Mouse (Mus musculus): Measurements from ENCODE around the gene Spint2.

Spint2 gene

DNA sequence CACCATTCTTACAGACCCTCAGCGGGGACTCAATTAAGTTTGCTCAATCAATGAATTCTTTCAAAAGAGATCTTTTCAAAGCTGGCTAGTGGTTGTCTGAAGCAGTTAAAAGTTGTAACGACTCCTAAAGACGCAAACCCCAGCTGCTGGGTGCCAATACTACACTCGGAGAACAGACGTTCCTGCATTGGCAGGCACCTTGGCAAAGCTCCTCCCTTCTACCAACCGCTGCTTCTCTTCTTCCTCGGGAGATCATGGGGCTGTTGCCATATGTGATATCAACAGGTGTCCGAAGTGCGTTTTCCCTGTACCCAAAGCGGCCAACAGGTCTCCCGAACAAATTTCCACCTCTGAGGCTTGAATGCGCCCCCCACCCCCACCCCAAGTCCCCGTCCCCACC lies 911 bp downstream of the Spint2 start:
- no peak for DNase-seq (ENCODE audit: low spot score in 2 of 2)

DNA sequence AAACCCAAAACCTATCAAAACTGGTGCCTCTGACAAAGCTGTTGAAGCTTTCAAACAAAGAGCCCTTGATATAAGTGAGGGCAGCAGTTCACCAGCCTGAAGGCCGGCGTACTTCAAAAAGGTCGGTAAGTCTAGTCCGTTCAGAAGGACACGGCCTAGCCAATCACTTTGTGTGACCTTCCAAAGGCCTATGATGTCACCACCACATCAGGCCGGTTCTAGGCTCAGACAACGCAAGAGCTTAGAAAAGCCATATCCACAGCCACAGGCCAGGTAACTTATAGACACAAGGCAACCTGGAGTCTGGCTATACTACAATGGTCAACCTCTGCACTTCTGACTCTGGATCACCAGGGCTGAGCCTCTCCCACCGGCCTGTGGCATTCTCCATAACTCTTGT lies 1.8 kb downstream of the Spint2 start:
- DNase-seq (ENCODE audit: low spot score in 2 of 2), result no peak

DNA sequence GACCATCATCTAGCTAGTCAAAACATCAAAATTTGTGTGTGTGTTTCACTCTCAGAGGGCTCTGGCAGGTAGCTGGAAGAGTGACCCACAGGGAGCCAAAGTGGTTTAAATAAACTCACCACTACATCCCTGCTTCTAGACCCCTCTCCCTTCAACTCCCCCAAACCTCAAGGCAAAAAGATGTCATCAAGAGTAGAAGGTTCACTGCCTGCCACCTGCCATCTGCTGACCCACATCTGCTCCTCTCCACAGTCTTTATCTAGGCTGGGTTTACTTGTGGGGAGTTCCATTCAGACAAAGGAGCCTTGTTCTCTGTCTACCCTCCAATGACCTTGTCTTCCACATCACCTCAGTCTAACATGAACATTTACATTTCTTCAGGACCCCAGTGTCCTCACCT lies 2.5 kb downstream of the Spint2 start:
- no peak for DNase-seq (ENCODE audit: low spot score in 2 of 2)

DNA sequence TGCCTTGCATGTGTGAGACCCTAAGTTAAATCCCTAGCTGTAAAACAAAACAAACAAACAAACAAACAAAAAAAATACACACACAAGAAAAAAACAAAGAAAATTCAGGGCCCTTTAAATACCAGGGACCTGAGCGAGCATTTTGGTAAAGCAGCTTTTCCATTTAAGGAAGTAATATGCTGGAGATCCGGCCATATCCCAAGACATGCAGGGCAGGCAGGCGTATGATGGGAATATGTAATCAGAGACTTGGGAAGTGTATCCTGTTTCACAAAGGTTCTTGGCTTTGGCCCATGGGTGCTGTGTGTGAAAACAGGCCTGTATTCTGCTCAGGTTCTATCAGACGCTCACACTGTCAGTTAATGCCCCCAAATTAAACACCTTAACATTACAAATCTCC lies 4.2 kb downstream of the Spint2 start:
- no peak for DNase-seq (ENCODE audit: low spot score in 2 of 2)

DNA sequence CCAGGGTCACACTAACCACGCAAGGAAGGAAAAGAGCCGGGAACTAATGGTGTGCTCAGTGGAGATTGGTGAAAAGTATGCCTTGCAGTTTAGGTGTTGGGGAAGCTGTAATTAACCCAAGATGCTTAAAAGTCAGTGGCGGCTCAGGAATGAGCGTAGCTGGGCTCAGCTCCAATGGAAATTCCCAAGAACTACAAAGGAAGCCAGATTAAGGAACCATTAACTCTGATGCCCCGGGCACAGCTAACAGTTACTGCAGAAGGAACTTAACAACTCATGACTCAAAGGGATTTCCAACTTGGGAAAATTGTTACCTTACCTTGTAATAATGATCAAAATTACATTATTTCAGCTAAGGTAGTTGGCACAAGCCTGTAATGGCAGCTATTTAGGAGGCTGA lies 5.0 kb downstream of the Spint2 start:
- DNase-seq (ENCODE audit: low spot score in 2 of 2), result no peak

DNA sequence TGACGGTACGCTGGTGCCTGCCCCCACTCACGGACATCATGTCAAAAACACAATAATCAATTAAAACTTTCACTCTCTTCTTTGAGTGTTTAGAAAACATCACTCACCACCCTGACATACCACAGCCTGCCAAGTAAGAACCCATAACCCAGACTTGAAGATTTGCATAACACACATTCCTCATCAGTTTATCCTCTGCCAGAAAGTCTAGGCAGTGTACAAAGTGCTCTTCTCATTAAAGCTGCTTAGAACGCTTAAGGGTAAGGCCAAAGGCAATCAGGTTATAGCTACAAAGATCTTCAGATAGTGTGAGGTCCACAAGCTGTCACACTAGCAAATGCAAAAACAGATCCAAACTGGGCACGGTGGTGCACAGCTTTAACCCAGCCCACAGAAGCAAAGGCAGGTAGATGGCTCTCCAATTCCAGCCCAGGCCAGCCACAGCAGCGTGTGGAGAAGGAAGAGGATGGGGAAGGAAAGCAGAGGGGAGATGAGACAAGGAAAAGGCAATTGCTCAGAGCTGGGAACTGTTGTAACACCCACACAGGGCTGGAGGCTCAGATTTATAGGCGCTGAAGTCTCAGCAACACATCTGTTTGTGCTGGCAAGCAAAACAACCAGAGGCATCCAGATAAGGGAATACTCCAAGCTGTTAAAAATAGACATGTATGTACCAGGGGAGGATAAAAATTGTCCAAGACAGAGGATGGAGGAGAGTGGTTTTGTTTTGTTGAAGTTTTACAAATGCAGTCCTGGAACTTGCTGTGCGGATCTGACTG lies 9.8 kb downstream of the Spint2 start:
- DNase-seq (ENCODE audit: low spot score in 2 of 2), result no peak

DNA sequence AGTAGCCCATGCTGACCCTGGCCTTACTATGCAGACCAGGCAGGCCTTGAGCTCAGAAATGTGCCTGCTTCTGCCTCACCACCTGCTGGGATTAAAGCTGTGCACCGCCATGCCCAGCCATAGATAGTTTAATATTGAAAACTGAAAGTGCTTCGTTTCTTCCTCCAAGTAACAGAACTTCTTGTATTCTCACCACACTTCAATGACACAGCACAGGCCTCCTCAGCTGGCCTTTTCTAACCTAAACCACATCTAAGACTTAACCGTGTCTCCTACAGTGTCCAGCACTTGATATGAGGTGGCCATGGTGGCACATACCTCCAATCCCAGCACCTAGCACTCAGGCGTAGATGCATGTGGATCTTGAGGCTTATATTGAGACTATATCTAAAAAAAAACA lies 11.3 kb downstream of the Spint2 start:
- no peak for DNase-seq (ENCODE audit: low spot score in 2 of 2)

DNA sequence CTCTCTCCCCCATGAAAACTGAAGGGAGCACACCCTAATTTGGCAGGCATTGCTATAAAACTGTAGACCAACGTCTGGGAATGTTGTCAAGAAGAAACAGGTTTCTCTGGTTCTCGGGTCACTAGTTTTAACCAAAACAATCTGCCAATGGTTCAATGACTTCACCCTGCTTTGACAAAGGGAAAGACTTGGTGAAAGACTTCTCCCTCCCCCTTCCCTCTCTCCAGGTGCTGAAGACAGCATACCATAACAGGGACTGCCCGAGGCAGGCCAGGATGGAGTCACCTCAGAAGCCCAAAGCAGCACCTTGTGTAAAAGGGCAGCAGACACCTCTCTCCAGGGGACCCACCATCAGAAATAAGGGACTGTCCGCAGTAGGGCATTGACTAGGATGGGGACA lies 14.8 kb downstream of the Spint2 start:
- DNase-seq (ENCODE audit: low spot score in 2 of 2), result no peak

DNA sequence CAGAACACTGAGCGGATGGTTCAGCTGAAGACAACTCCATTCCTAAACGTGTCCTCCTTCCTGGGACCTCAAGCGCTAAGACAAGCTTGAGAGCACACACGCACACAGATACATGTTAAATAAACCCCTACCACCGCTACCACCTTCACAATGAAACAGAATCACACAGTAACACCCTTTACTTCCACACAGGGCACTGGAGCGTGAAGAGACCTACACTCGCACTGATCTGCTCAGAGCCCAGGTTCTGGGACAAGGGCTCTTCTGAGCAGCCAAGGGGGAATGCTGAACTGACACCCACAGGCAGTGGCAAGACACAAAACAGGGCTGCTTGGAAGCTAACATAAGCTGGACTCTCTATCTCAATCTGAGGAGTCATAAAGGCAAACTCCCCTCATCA lies 16.1 kb downstream of the Spint2 start:
- no peak for DNase-seq (ENCODE audit: low spot score in 2 of 2)

DNA sequence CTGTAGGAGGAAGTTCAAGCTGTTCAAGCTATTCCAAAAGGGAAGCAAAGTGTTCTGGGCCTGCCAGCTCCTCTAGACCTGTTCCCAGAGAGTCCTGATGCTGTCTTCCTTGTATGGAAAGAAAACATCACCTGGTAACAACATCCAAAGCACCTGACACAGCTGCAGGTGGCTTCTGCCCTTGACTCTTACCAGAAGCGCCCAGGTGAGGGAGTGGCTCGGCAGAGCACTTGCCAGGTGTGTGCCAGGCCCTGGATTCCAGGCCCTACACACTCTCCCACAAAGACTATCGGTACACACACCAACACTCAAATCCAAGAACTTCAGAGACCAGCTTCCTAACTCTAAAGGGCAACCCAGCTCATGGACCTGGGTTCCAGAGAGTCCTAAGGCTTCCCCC lies 17.9 kb downstream of the Spint2 start:
- DNase-seq (ENCODE audit: low spot score in 2 of 2), result no peak

DNA sequence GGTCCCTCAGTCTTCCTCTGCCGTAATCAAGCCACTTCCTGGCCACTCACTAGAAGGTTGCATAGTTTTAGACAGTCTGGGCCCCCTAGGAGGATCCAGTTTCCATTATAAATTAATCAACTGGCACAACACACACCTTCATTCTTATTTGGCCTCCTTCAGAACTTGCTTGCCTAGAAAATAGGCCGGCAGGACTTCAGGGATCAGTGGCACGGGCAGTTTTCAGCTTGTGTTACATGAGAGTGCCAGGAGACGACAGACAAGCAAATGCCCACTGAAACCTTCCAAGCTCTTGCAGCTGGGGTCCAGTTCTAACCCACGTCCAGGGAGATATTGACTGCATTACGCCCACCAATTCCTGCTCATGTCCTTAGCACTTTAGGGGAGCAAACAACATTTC lies 19.6 kb downstream of the Spint2 start:
- DNase-seq (ENCODE audit: low spot score in 2 of 2), result no peak

DNA sequence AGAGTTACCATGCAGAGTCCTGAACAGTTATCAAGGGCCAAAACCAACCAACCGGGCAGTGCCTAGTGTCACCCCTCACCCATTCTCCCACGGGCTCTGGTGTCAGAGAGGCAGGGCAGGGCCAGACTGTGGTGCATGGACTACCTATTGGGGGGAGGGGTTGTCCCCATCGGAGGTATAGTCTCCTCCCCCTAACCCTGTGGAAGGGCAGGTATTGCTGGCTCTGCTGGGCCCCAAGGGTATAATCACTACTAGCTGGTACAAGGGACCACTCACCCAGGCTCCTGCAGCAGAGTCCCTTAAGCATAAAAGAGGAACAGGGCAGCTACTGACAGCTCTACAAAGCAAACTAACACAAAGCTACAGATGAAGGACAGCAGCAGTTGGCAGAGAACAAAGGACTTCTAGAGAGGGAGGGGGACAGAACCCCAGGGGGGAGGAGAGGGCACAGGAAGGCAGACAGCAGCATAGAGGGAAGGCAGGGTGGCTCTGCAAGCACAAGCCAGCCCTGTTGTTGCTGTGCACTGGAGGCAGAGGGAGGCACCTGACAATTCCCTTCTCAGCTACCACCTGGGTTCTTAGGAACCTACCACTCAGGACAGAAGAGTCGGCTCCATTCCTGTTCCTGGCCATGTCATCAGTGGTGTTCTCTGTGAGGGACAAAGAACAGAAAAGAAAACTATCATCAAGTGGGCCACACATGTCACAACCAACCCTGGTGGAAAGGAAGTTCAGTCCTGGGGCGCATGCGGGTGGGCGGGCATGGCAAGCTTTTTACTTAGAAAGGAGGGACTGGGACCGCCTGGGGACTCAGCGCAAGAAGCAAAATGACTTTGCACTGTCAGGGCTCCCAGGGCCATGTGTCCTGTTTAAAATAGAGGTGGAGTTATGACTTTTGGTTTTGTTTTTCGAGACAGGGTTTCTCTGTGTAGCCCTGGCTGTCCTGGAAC lies 21.7 kb downstream of the Spint2 start:
- no peak for DNase-seq (ENCODE audit: low spot score in 2 of 2)

DNA sequence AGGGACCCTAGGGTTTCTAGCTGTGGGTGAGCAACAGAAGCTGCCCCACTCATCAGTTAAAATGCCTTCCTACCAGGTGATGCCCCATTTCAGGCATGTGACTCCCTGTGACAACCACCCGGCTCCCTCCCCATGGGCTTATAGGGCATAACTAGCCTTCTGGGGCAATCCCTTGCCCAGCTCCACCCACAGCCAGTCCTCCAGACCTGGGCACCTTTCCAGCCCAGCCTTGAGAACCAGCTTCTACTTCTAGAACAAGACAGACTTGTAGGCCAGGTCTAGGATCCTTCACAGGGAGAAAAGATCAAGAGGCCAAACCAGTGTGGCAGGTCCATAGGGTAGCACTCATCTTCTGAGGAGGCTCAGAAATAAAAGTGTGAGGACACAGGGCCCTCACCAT lies 24.3 kb downstream of the Spint2 start:
- DNase-seq (ENCODE audit: low spot score in 2 of 2), result no peak

DNA sequence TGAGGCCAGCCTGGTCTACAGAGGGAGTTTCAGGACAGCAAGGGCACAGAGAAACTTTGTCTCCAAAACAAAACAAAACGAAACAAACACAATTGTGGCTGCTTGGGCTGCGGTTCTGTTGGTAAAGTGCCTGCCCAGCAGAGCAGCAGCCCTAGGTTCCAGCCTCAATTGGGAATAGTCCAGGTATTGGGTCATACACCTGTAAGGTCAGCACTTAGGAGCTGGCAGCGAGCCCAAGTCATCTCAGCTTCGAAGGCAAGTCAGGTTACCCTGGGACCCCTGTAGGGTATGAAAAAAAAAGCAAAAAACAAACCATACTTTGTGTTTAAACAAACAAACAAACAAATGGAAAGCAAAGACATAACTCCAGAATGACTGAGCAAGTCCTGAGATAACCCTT lies 25.8 kb downstream of the Spint2 start:
- no peak for DNase-seq (ENCODE audit: low spot score in 2 of 2)

DNA sequence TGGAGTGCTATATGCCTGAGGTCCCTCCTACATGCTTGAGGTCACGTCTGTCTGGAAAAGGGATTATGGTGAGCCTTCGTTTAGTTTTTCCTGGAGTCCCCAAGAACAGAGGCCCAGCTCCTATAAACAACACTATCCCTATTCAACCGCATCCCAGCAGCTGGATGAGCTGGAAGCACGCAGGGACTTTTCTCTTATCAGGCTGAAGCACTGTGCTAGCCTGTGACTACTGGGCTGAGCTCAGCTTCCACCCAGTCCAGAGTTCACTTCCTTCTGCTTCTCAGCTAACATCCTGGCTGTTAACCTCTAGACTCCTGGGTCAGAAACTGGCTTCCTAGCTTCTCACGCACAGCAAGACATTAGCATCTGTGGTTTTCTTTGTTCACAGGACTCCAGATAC lies 27.9 kb downstream of the Spint2 start:
- no peak for DNase-seq (ENCODE audit: low spot score in 2 of 2)

DNA sequence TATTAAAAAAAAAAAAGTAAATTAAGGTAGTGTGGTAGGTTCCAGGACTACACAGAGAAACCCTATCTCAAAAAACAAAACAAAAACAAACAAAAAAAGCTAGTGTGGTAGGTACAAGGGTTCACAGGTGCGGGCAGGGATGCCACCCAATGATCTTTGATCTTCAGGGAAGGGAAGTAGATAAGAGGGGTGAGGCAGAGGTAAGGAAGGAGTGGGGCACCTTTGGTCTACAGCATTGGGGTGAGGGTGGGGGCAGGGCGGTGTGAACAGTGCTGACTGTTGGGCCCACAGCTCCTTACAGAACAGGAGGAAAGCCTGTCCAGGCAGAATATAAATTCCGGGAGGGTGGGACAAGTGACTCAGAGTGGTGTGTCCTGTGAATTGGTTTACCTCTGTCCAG lies 30.5 kb downstream of the Spint2 start:
- no peak for DNase-seq (ENCODE audit: low spot score in 2 of 2)

DNA sequence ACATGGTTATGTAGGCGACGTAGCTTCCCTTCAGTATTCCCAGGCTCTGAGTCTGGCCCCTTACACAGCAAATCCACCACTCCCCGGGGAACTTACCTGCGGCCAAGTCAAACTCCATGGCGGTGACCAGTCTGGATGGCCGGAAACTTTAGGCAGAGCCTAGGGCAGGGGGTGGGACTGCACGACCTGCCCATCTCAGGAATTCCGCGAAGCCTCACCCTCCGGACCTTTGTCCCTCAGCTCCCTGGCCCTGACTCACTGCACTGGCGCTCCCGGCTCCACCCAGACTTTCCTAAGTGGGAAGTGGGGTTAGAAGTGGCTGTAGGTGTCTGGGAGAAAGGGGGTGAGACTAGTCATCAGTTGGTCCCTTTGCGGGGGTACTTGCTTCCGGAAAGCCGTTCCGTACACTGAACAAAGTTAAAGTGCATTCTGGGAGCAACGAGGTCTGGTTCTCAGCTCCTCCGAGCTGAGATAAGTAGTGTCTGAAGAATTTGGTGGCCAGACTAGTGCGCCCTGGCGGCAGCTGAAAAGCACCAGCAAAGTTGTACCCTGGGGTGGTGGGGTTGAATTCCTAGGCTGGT lies 33.4 kb downstream of the Spint2 start, which contains the start of gene 2200002D01Rik:
Gene 2200002D01Rik (minus strand): TSS at position 206 of the 581 bp plus-strand sequence.
- no peak for DNase-seq (ENCODE audit: low spot score in 2 of 2)

DNA sequence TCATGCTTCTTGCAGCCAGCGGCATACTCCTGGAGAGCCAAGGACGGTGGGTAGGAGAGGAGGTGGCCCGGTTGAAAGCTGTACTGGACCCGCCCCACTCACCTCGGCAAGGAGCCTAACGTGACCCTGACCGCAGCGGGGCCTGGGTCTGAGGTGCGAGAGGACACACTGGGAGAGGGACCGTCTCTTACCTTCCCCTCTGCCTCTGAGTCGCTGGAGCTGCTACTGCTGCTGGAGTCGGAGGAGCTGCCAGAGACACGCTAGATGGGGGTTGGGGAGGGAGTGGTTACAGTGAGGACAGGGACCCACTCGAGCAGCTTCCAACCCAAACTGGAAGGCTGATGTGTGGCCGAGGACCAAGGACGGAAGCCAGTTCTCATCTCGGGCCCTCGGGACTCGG lies 34.0 kb downstream of the Spint2 start:
- DNase-seq (ENCODE audit: low spot score in 2 of 2), result no peak

DNA sequence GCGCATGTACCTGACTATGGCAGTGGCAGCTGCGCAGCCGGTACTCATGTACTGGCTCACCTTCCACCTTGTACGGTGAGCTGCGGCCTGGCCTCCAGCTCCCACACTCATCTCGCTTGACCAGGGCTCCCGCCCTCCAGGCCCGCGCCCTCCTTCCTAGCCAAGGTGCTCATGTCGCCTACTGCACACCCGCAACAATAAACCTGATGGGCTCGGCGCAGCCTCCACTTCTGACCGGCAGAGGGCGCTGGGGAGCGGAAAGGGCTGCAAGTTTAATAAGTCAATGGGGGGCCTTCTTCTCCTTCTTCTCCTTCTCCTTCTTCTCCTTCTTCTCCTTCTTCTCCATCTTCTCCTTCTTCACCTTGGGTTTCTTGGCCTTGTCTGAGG lies 34.4 kb downstream of the Spint2 start:
- DNase-seq (ENCODE audit: low spot score in 2 of 2), result peak; percentile 51 to 63

DNA sequence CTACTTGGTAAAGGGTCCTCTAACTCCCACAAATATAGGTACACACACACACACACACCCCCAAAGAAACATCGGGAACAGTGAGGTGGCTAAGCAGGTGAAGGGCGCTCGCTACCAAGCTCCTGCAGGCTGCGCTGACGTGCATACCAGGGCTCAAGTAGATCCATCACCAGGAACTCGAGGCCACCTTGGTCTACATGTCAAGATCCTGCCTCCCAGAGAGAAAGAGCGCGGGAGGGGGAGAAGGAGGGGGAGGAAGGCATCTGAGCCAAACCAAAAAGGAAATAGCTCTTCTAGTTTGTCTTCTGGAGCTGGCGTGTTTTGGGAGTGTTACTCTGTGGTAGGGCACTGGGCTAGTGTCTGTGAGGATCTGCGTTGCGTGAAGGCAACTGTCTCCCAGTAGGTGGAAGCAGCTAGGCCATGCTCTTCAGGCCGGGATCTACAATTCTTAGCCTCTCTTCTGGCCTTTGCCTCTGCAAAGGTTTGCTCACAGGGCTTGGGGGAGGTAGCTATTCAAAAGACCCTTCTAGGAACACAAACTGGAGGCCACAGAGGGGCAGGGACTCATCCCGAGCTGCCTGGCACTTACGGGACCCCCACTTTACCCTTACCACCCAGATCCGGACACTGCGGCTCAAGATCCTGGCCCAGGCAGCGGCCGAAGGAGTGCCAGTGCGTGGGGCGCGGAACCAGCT lies 34.9 kb downstream of the Spint2 start:
- DNase-seq (ENCODE audit: low spot score in 2 of 2), result no peak

DNA sequence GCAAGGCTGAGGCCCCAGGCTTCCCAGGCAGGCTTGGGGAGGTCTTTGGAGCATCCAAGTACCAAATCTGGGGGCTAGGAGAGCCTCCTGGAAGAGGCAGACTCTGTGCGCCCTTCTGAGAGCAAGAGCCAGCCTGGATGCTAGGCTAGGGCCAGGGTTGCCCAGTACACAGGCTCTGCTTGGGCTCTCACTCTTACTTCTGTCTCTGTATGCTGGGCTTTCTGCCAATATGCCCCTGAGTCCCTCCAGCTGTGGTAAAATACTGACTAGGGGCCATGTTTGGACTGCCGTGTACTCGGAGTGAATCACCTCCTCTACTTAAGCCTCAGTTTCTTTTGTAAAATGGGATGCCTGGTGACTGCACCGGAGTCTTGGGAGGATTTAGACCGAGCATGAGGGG lies 35.7 kb downstream of the Spint2 start:
- no peak for DNase-seq (ENCODE audit: low spot score in 2 of 2)
